Mouse (Mus musculus) heart, postnatal 0 days (tissue): ENCODE measurements around the gene Ankib1. TPM values are rescaled to one million over a fixed set of nuclear protein-coding genes. Genes with fewer than 3 reads are reported as not detected.

Source experiments
- ATAC-seq: fragments of 200-750 bp; cut with Nextera tagmentation; 2 replicates; pipeline ENCODE4 v1.8.0; 2017; ENCODE audit warnings: low read depth, moderate number of reproducible peaks, moderate library complexity; ENCODE audit not compliant: insufficient read depth
- DNase-seq: peaks from one replicate; pipeline ENCODE4 v3.0.0-alpha.2; 2016; ENCODE audit warnings: low spot score
- H3K27ac ChIP-seq: fragments of 300-500 bp; sonication (generic); 2 replicates; pipeline ENCODE4 v1.5.1; 2014; ENCODE audit warnings: low read depth, mild to moderate bottlenecking
- H3K27me3 ChIP-seq: fragments of 300-500 bp; sonication (generic); 2 replicates; pipeline ENCODE4 v1.6.1; 2014; ENCODE audit warnings: low read length, mixed read lengths; ENCODE audit not compliant: control insufficient read depth, insufficient read depth
- H3K36me3 ChIP-seq: fragments of 300-500 bp; sonication (generic); replicated peaks from 2 replicates; pipeline ENCODE4 v1.6.1; 2014; ENCODE audit warnings: low read length, mixed read lengths; ENCODE audit not compliant: control insufficient read depth, insufficient read depth
- H3K4me1 ChIP-seq: fragments of 300-500 bp; sonication (generic); 2 replicates; pipeline ENCODE4 v1.6.1; 2014; ENCODE audit warnings: antibody characterized with exemption; ENCODE audit not compliant: control insufficient read depth, insufficient read depth
- H3K4me2 ChIP-seq: fragments of 300-500 bp; sonication (generic); 2 replicates; pipeline ENCODE4 v1.6.1; 2014; ENCODE audit warnings: low read depth, mild to moderate bottlenecking, low read length, moderate library complexity
- H3K4me3 ChIP-seq: fragments of 300-500 bp; sonication (generic); 2 replicates; pipeline ENCODE4 v1.5.1; 2014; ENCODE audit warnings: low read depth, low read length
- H3K9ac ChIP-seq: fragments of 300-500 bp; sonication (generic); replicated peaks from 2 replicates; pipeline ENCODE4 v1.6.1; 2014; ENCODE audit warnings: low read depth, low read length, mixed read lengths
- H3K9me3 ChIP-seq: fragments of 300-500 bp; sonication (generic); replicated peaks from 2 replicates; pipeline ENCODE4 v1.6.1; 2016; ENCODE audit warnings: low read length; ENCODE audit not compliant: control insufficient read depth
- CTCF ChIP-seq: IDR thresholded peaks from 2 replicates; pipeline ENCODE4 v1.5.1; 2016; ENCODE audit warnings: antibody characterized with exemption, control low read depth, low read depth
- EP300 ChIP-seq: IDR thresholded peaks from 2 replicates; pipeline ENCODE4 v1.6.1; 2016; ENCODE audit warnings: antibody characterized with exemption, low read depth
- WGBS: fragments of 180-500 bp; shearing (Covaris S2); extraction: QIAGEN DNeasy Blood & Tissue Kit; methylation state at CpG from one replicate; pipeline ENCODE4 v1.1.7; 2014; 5-methylcytosine and 5-hydroxymethylcytosine counted together
- polyA plus RNA-seq: library from polyadenylated mRNA; unstranded; fragments of >200 nt; fragmentation: Nextera tagmentation; extraction: Ambion mirVana; gene quantifications from 2 replicates; pipeline ENCODE4 v1.2.1, GENCODE M21; 2015
- total RNA-seq: library from RNA; depleted of rRNA; stranded (reverse); fragments of >200 nt; gene quantifications from 2 replicates; pipeline ENCODE4 v1.2.3, GENCODE M21; 2014; ENCODE audit warnings: low replicate concordance

Ankib1 gene
- total and polyA plus RNA-seq, 2 experiments from 2014 or later: 3.7 to 10.2 TPM

GRCm38 (mm10) chr5:3648849-3649210 lies 153.9 kb downstream of the Ankib1 start:
- Histone ChIP-seq H3K9me3 (no peaks in the 10 kb centered on the region), H3K4me2 (no peak overlapping the region), H3K36me3 (peaks cover 11% of the 10 kb centered on the region), H3K9ac (no peak overlapping the region), H3K27ac (no peak overlapping the region), H3K4me1 (0 out of 2 replicates have a peak, but pooled peaks cover 6% of the 10 kb centered on the region), H3K27me3 (no peaks in the 10 kb centered on the region), H3K4me3 (no peak overlapping the region)
- TF ChIP-seq CTCF (no peak), EP300 (no peak)
- 76% methylated on average over 4 of the region's 4 CpGs for WGBS
- no peak for DNase-seq
- ATAC-seq: no peak

GRCm38 (mm10) chr5:3648206-3648848 lies 154.4 kb downstream of the Ankib1 start:
- DNase-seq: no peak
- Histone ChIP-seq H3K27ac (no peak overlapping the region), H3K4me1 (0 out of 2 replicates have a peak, but pooled peaks cover 6% of the 10 kb centered on the region), H3K4me3 (peak overlapping the region; percentile 96), H3K9me3 (no peaks in the 10 kb centered on the region), H3K36me3 (peaks cover 14% of the 10 kb centered on the region), H3K4me2 (peak overlapping the region; percentile 83), H3K27me3 (no peaks in the 10 kb centered on the region), H3K9ac (no peak overlapping the region)
- WGBS: 52% methylated on average over 4 of the region's 4 CpGs
- no peak for TF ChIP-seq CTCF
- TF ChIP-seq EP300: no peak
- no peak for ATAC-seq

- Histone ChIP-seq H3K27ac (peak overlapping the region; percentile 90), H3K9me3 (no peaks in the 10 kb centered on the region), H3K4me1 (0 out of 2 replicates have a peak, but pooled peaks cover 6% of the 10 kb centered on the region), H3K36me3 (peaks cover 18% of the 10 kb centered on the region), H3K4me3 (peak overlapping the region; percentile 96), H3K4me2 (peak overlapping the region; percentile 83), H3K27me3 (no peaks in the 10 kb centered on the region), H3K9ac (peak overlapping the region; percentile 95)
- TF ChIP-seq CTCF: no peak
- TF ChIP-seq EP300: no peak
- DNase-seq (peak; percentile 86), ATAC-seq (peak; percentile 96)
- WGBS: under 1% methylated on average over 31 of the region's 46 CpGs
These were observed 155.0 kb downstream of the Ankib1 start for GRCm38 (mm10) chr5:3647708-3648121.

GRCm38 (mm10) chr5:3646991-3647707 lies 155.6 kb downstream of the Ankib1 start:
- Histone ChIP-seq H3K4me3 (peak overlapping the region; percentile 96), H3K4me2 (peak overlapping the region; percentile 83), H3K9ac (peak overlapping the region; percentile 95), H3K9me3 (no peaks in the 10 kb centered on the region), H3K27ac (peak overlapping the region; percentile 90), H3K36me3 (peaks cover 24% of the 10 kb centered on the region), H3K4me1 (0 out of 2 replicates have a peak, but pooled peaks cover 6% of the 10 kb centered on the region), H3K27me3 (no peaks in the 10 kb centered on the region)
- under 1% methylated on average over 40 of the region's 60 CpGs for WGBS
- ATAC-seq (peak; percentile 40), DNase-seq (peak; percentile 77)
- TF ChIP-seq EP300: no peak
- TF ChIP-seq CTCF: peak; percentile 63

GRCm38 (mm10) chr5:3646539-3646938 lies 156.2 kb downstream of the Ankib1 start:
- DNase-seq: no peak
- Histone ChIP-seq H3K4me1 (0 out of 2 replicates have a peak, but pooled peaks cover 6% of the 10 kb centered on the region), H3K4me3 (peak overlapping the region; percentile 96), H3K27me3 (no peaks in the 10 kb centered on the region), H3K27ac (peak overlapping the region; percentile 55; the same call in 1 of the 2 replicates), H3K9me3 (no peaks in the 10 kb centered on the region), H3K4me2 (peak overlapping the region; percentile 83), H3K36me3 (peaks cover 30% of the 10 kb centered on the region), H3K9ac (peak overlapping the region; percentile 95)
- WGBS: 20% methylated on average over 6 of the region's 6 CpGs
- TF ChIP-seq EP300 (no peak), CTCF (no peak)
- no peak for ATAC-seq
